Mouse (Mus musculus) neural tube, embryonic 10.5 days (tissue): ENCODE measurements around the gene Cped1.

Experiments used
- DNase-seq: peaks from one replicate; pipeline ENCODE4 v3.0.0-alpha.2; 2017; ENCODE audit warnings: low spot score; ENCODE audit errors: extremely low spot score

Cped1 gene

DNA sequence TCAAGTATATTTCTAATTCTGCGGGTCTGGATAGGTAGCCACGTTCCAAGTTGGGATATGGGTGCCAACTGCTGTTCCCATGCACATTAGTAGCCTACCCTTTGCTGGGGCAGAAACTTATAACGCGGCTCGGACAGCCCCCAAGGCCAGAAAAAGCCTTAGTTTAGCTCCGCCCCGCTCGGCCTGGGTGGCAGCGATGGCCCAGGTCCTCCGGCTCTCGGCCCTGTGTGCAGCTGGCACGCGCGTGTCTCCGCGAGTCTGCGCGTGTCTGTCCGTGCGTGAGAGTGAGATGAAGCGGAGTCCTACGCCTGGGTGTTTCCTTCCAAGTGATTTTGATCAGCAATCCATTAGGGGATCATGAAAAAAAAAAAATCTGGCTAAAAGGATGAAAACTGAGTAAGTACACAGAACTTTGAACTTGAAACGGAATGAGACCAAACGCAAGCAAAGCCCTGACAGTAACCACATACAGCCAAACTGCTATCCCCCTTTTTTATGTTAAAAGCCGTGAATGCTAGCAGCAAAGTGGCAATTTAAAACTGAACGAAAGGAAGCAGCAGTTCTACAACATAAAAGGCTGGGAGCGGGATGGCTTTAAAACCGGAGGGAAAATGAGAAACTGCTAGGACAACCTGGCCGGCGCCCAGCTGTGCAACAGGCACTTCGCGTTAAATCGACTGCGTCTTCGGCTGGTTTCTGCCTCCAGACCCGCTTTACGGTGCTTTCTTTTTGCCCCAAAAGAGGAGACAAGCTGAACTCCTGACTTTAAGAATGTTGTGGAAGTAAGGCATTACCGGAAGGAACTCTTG lies at the start of gene Cped1:
Gene Cped1, plus strand, starts transcription at position 185 of the 809 bp plus-strand sequence.
- DNase-seq = peak; percentile 67

DNA sequence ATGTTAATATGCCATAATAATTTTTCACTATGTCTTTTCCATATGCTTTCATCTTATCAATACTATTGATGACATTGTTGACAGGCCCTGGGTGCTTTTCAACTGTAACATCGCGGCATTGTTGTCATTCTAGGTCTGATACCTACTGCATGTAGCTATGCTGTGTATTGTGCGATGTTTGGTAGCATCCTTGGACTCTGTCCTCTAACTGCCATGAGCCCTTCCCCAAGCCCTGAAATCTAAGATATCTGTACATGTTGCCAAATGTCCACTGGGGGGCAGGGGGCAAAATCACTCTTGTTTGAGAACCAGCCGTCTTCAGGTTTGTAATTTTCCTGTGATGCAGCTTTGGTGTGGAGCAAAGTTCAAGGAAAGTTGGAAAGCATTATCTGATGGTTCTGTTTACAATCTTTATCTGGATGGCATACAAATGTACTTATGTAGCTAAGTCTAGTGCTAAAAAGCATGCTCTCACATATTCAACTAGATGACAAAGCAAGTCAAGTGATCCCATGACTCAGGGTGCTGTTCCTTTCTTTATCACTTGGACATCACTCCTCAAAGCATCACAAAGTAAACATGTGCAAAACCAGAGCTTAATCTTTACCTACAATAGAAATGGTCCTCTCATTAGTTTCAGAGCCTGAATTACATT lies 47.6 kb upstream of the Cped1 start:
- DNase-seq = no peak

DNA sequence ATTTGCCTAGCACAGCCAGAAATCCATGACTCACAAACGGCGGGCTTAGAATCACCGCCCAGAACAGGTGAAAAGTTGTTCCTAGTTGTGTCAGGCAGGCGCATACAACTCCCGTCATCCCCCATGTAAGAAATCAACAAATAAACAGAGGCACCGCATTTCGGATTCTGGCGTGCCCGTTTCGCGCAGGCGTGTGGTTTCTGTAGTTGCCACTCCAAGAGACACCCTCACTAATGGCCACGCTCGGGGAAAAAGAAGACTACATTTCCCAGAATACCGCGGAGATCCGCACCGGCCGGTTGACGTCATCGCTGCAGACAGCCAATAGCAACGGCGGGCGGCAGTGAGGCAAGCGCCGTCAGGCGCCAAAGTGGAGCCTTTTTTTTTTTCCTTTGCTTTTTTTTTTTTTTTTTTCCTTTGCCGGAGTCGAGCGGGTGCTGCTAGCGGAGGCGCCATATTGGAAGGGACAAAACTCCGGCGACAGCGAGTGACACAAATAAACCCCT lies 36.4 kb upstream of the Cped1 start, which contains the start of gene Ing3:
Gene Ing3, plus strand, starts transcription at position 346 of the 506 bp plus-strand sequence.
- peak; percentile 95 for DNase-seq

DNA sequence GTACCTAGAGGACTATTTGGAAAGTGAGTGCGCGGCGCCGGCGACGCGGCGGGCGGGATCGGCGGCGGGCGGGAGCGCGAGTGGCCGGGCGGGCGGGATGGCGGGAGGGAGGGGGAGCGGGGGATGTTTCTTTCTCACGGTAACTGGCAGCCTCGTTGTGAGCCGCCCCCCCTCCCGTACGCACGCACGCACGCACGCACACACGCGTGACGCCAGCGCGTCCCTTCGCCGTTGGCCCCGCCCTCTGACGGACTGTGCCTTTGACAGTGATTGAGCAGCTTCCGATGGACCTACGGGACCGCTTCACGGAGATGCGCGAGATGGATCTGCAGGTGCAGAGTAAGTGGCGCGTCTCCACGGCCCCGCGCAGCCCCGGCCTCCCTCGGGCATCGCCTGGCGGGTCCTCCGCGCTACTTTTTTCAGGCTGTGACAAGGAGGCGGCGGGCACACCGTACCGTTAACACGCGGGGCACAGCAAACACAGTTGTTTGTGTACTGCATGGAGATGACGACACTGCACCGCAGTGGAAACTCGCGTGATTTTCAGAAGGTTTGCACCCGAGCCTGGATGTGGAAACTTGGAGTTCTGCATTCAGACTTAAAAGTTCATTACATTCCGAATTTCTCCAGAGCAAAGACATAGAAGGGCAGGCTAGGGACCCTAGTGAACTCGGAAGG lies 35.8 kb upstream of the Cped1 start:
- peak; percentile 96 for DNase-seq

DNA sequence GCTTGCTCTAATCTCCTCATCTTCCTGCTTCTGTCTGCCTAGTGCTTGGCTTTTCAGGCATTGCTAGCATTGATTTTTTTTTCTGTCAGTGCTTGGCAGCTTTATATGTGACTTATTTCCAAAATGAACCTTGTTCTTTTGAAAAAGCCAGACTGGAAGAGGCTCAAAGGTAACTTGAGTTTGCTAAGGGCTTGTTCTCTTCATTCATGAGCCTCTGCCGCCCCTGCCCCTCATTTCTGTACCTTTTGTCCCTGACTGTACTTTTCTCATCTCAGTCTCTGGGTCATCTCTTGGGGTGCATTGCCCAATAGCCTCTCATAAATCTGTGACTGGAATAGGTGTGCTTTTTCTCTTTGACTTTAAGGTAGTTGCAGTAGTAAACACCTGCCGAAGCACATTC lies 35.0 kb upstream of the Cped1 start:
- no peak for DNase-seq

DNA sequence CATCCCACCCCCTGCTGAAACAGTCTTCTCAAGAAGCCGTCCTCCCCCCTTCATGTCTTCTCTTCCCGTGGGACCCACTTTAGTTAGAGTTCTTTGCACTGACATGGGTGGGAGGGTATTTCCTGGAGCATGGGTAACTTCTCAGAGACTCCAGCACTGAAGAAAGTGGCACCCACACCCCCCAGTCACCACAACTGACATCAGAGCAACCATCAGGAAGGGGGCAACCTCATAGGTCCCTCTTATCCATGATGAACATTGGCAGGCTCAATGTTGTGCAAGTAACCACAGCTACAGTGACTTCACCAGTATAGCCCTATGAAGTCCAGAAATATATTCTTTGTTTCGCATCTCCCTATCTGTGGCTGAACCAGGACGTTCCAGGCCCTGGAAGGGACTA lies 30.2 kb upstream of the Cped1 start:
- no peak for DNase-seq

DNA sequence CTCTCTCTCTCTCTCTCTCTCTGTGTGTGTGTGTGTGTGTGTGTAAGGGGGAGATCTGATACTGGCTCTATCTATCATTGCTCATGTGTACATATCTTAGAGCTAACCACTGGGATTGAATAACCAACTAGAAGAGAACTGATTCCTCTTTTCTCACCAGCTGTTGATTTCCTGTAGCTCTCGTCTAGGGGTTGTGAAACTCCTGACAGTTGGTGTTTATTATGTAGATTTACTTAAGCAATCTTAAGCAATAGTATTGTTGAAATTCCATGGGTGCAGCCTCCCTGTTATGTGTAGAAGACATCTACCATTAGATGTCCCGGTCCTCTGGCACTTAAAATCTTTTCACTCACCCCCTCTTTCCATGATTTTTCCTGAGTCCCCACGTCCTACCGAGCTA lies 26.8 kb upstream of the Cped1 start:
- no peak for DNase-seq

DNA sequence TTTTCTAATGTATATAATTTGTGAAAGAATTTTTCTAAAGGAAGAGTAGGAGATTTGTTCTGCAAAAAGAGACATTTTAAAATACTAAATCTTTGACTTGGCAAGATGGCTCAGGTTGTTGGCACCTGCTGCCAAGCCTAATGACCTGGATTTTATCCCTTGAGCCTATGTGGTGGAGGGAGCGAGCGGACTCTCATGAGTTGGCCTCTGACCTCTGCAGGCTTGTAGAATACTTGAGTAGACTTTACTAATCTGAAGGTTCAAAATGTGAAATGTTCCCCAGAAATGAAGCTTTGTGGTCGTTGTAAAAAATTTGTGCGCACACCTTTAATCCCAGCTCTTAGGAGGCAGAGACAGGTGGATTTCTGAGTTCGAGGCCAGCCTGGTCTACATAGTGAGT lies 25.8 kb upstream of the Cped1 start:
- no peak for DNase-seq

DNA sequence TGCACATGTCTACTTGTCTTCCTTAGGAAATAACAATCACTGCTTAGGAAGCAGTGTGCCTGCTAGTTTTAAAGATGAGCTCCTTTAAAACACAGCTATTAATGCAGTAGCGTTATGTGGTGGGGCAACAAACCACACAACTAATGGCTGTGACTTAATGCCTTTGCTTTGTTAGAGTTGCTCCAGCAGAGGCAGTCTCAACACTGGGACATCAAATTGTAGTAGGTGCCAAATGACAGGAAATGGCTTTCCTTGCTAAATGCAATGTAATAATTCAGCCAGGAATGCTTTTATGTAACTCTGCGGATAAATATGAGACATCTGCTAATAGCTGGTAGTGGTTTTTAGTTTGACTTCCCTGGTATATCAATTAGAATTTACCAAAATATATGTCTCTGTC lies 8.2 kb upstream of the Cped1 start:
- no peak for DNase-seq

DNA sequence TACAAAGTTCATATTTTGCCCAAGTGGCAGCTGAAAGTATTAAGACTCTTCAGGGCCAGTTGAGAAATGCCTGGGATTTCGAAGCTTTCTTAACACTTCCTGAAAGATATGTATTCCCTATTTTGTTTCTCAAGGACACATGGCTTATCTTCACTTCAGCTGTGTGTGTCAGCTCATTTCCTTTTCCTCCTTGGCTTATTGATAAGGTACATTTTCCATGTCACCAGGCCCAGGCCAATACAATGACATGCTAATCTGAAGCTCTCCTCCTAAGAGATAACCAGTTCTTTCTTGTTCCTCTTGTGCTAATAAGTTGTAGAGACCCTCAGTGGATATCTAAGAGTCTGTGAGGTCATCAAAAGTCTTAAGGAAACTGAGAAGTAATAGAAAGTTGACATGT lies 4.6 kb upstream of the Cped1 start:
- DNase-seq = no peak

DNA sequence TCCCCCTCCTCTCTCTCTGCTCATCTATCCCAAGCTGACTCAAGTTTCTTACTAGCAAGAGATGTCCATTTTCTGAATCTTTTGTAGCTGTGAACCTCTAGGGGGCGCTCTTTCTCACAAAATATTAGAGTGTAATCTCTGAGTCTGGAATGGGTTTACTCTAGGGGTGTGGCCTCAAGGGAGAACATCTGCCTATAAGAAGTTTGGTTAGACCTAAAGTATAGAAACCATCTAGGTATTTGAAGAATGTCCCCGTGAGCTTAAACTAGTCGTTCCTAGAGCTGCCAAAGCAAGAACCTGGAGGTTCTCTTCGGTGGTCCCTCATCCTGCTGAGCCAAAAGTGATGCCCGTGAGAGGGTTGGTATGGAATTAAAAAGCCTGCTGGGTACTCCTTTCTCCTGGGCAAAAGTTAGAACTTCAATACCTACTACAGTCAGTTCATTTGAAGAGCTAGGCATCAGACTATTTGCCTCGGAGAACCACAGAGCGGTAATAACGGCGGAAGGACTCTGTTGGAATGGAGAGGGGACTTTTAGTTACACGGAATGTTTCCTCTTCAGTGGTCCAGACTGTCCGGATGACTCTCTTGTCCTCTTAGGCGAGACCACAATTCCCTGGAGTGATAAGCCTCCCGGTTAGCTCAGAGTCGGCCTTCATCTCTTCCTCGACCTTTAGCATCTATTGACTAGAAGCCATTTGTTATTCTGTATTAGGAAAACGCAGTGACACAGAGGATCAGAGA lies 555 bp upstream of the Cped1 start:
- DNase-seq = peak; percentile 49

DNA sequence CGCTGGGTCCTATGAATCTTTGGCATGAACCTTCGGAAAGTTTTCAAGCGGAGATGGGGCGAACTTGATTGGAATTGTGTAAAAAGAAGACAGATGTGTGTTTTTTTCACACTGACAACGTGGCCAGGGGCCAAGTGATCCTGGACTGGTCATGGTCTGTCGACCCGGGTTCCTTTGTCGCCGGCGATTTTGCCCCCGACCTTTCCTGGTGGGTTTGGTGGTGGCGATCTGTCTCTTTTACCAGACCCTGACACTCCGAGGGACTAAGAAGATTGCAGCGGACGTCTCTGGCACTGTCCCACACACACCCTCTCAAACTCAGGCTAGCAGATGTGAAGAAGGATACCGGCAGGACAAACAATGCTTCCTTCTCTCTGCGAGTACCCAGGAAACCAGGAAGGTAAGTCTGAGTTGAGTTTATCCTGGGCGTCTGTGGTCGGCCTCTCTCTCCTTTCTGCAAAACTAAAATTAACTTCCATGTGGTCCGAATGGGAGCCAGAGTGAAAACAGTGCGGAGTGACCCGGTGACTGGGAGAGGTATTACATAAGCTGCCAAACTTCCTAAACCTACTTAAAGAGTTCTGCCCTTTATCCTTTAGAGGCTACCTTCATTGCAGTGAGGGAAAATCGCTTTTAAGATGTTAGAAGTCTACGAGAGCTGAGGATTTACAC lies 1.1 kb downstream of the Cped1 start:
- DNase-seq = peak; percentile 55

DNA sequence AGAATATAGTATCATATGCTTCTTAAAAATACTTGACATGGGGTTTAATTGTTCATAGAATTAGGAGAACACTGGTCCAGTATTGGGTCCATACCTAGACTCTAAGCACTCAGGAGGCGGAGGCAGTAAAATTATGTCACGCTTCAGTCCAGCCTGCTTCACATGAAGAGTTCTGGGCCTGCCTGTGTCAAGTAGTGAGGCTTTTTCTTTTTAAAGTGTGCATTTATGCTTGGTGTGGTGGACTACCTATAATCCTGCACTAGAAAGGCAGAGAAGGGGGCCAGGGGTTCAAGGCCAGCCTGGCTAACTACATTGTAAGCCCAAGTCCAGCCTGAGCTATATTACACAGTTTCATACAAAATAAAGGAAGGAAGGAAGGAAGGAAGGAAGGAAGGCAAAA lies 1.8 kb downstream of the Cped1 start:
- DNase-seq = no peak

DNA sequence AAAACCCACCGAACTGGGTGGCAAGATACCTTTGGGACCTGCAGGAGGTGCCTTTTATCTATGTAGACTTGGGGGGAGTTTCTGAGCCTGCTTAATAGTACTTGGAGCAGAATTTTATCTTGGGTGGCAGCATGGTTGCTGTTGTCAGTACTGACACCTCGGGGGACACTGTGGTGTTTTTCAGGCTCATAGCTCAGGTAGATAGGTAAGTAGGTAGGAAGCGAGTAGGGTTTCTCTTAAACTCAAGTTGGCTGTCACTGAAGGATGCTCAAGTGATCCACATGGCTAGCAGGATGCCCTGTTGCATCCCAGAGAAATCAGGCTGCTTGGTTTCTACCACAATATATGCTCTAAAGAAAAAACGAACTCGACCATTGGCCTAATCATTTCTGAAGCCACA lies 2.6 kb downstream of the Cped1 start:
- DNase-seq = no peak

DNA sequence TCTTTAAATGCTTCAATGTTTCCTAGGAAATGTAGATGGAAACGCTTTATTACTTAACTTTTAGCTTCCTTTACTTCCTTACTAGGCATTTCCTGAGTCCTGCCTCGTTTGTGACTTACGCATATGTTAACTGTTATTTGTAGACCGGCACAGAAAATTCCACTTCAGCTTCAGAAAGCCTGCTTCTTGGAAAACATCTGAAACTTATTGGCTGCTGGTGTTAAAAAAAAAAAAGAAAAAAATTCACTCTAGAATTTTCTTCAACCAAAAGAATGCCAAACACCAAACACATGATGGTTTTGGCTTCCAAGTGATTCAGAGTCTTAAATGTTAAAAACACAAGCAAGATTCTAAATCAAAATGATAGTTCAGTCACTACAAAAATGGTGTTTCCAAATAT lies 3.4 kb downstream of the Cped1 start:
- no peak for DNase-seq

DNA sequence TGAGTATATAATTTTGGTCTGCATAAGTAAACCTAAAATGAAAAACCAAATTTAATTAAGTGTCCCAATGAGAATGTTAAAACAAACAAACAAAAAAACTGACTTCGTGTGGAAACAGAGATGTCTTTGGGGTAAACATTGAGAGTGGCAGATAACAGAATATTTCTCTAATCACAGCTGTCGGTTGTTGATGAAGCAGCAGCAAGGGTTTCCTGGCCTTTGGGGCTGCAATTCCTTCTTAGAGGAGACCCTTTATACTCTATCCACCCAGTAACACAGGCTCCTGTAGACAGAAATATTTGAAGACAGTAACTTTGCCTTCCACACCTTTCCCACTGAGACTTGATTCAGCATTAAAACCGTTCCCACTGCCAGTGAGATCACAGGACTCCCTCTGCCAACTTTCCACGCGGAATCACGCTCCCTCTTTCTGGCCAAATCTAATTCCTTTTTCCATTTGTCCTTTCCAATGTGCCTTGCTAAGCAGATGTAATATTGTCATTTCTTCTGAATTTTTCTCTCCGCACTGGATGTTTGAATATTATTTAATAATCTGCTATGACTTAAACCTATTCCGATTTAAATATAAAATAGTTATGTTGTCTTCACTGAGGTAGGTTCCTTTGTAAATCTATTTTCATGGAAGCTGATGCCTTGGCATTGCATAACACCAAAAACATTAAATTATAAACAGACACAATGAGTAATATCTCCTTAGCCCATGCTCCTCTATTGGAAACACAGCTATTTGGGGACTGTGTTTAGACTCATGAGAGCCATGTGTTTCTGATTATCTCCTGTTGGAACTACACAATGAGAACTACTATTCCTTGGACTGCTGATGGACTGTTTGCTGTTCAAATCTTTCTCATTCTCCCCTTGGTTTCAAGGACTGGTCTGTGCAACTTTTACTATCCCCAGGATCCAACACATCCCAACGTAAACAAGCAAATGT lies 4.7 kb downstream of the Cped1 start:
- DNase-seq = no peak

DNA sequence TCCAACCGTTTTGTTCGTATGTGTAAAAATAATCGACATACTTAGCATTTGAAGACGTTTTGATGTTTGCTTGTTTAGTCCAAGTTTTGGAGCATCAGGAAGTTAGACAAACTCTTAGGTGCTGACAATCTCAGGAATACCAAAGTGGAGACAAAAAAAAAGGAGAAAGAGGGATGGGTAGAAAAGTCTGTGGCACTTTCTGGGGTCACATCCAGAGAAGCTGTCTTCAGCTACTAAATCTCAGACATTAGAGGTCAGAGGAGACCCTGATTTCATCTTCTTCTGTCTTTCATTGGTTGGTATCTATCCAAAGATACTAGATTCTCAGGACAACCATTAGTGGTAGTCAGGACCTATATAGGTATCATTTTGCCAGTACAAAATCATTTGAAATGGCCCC lies 5.4 kb downstream of the Cped1 start:
- DNase-seq = no peak

DNA sequence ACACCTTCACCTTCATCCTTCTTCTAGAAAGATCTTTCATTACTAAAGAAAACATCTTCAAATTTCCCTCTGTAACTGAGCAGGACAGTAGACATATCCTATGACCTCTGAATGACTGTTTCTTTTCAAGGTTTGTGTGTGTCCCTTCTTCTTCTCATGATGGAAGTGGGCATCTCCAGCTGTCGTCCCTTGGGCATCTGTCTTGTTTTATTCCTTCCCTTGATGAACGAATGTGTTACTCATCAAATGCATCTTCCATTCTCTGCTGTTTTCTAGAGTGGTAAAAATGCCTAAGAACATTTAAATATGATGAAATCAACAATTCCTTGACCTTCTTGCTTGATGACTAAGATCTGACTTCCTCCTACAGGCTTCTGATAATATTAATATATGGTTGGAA lies 7.4 kb downstream of the Cped1 start:
- DNase-seq = no peak

DNA sequence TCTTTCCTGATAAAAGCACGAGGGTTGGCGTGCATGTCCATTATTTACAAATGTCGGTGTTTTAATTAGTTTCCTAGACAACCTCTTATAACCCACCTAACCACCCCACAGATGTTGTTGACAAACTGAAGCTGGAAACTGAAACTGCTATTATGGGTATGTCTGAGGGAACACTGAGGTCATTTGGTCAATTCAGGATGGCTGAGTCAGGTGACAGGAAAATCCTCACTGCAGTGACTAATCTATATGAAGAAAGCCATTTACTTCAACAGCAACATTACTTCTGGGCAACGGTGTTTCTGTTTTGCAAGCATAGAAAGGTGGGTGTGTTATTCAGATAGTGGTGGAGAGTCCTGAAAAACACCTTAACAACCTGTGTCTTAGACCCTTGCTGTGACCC lies 12.4 kb downstream of the Cped1 start:
- no peak for DNase-seq

DNA sequence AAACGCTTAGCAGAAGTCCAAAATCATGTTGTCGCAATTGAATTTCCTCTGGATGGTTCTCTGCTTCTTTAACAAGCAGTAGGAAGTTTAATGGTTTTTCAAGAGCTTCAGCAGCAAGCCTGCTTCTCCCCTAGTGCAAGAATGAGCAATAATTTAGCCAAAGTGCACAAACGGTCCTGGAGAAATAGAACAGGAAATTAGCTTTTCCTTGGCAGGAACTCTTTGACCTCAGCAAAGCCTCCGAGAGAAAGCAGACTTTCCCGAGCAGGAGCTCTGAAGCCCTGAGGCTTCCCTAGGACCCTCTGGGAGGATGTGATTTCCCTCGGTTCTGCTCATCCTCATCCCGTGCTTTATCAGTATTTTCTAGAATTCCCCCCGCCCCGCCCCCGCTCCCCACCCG lies 13.3 kb downstream of the Cped1 start:
- no peak for DNase-seq
